Mouse (Mus musculus) E14TG2a.4 (cell line): ENCODE measurements around the gene Tspan9.

Source experiments
- CTCF ChIP-seq: conservative IDR thresholded peaks from 2 replicates; pipeline ENCODE4 v1.5.1; 2014; ENCODE audit warnings: low read length
- NANOG ChIP-seq: IDR thresholded peaks from 2 replicates; pipeline ENCODE4 v1.6.1; 2014; ENCODE audit warnings: borderline replicate concordance, low read length, mixed read lengths
- POU5F1 ChIP-seq: IDR thresholded peaks from 2 replicates; pipeline ENCODE4 v1.6.1; 2014; ENCODE audit warnings: low read length, borderline replicate concordance

DNA sequence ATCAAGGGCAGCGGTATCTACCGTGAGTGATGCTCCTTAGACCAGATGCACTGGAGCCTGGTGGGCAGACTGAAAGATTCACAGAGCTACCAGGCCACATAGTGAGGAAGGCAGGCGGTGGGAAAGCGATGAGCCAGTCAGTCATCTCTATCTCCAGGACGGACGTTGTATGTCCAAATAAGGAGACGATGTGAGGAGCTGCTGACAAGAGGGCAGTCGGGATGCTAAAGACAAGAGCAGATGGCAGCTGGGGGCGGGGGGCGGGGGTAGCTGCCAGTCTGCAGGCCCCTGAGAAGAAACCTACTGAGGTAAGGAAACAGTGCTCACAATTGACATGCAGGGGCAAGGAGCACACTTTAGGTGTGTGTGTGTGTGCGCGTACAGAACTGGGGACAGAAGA, 22.6 kb downstream of the Tspan9 start:
- TF ChIP-seq CTCF (no peak), NANOG (no peak), POU5F1 (no peak)
